Mouse (Mus musculus) c-Kit-positive CD71-positive TER-119-positive erythroid progenitor cells, embryonic 14.5 days (primary cell): ENCODE data around the gene Pi4k2a.
"Not testable (repeated sequence)": the region's sequence is repeated elsewhere in the genome, so short reads cannot be mapped to it uniquely, and the experiment has no call there.

Experiments used
- DNase-seq: peaks from one replicate; pipeline ENCODE4 v3.0.0-alpha.2; 2013; ENCODE audit warnings: low spot score

The Pi4k2a gene

DNA sequence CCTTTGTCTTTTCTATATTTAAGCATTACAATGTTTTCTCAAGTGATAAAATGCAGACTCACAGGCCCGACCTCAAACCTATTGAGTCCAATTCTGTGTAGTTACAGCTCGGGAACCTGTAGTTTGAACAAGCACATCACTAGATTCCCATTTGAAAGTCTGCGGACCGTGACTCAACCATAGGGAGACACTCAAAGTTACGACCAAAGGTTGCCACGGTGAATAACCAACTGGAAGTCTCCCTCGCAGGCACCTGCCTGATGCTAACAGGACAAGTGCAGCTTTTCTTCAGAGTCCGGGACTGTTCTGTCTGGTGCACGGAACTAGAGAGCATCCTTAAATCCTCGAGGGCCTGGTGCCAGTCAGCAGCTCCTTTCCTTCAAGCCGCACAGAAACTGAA lies 9.8 kb upstream of the Pi4k2a start:
- DNase-seq = no peak

DNA sequence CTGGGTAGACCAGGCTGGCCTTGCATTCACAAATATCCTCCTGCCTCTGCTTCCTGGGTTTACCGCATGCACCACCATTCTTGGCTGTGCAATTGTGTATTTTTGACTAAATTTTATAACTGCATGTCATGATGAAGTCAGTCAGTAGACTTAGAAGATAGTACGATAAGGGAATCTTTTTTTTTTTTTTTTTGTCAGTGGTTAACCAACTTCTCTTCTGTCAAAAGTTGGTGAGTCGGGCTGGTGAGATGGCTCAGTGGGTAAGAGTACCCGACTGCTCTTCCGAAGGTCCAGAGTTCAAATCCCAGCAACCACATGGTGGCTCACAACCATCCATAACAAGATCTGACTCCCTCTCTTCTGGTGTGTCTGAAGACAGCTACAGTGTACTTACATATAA lies 8.7 kb upstream of the Pi4k2a start:
- DNase-seq = not testable (repeated sequence)

GRCm38 (mm10) chr19:42085690-42086089 lies 4.6 kb upstream of the Pi4k2a start:
- DNase-seq = no peak

DNA sequence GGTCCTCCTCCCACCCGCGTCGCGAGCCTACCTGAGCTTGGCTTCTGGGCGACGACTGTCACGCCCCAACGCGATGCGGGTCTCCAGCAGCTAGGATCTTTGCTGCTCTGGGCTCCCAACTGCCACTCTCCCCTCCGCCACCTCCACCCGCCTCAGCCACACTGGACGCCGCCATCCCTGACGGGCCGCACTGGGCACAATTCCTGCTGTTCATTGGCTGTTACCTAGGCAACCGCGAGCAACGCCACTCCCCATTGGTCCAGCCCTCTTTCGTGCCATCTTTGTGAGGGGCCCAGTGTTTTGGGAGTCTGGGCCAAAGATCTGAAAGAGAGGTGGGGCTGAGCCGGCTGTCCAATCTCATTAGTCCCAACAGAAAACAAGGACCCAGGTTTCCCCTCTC lies 4.1 kb upstream of the Pi4k2a start, which contains the start of gene Morn4:
Gene Morn4, minus strand, starts transcription at position 192 of the 400 bp plus-strand sequence.
- DNase-seq = peak; percentile 83

- DNase-seq = peak; percentile 39
These were observed 1.0 kb upstream of the Pi4k2a start for GRCm38 (mm10) chr19:42089103-42089747.

DNA sequence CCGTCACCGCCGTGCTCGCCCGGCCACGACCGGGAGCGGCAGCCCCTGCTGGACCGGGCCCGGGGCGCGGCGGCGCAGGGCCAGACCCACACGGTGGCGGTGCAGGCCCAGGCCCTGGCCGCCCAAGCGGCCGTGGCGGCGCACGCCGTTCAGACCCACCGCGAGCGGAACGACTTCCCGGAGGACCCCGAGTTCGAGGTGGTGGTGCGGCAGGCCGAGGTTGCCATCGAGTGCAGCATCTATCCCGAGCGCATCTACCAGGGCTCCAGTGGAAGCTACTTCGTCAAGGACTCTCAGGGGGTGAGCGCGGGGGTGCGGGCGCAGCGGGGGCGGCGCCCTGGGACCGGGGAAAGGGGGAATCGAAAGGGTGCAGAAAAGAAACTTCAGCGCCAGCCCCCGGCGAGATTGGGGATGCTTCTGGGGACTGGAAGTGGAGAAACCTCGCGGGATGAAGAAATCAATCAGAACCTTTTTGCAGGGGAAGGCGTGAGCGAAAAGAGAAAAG lies 419 bp downstream of the Pi4k2a start:
- peak; percentile 29 for DNase-seq

DNA sequence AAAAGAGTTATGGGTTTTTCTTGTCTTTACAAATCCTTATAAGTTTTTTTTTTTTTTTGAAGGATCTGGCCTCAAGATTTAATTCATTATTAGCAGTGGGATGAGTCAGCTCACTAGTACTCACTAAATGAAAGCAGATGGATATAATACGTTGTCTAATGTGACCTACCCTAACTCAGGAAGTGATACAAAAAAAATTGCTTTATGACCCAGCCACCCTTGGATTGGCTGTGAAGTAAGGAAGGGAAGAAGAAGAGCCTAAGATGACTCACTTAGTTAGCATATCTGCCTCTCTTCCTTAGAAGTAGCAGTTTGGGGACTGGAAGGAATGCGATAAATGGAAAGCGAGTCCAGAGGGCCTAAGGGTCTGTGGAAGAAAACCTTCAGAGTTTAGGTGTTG lies 9.1 kb downstream of the Pi4k2a start:
- no peak for DNase-seq

GRCm38 (mm10) chr19:42104681-42105080 lies 14.4 kb downstream of the Pi4k2a start:
- DNase-seq = no peak

DNA sequence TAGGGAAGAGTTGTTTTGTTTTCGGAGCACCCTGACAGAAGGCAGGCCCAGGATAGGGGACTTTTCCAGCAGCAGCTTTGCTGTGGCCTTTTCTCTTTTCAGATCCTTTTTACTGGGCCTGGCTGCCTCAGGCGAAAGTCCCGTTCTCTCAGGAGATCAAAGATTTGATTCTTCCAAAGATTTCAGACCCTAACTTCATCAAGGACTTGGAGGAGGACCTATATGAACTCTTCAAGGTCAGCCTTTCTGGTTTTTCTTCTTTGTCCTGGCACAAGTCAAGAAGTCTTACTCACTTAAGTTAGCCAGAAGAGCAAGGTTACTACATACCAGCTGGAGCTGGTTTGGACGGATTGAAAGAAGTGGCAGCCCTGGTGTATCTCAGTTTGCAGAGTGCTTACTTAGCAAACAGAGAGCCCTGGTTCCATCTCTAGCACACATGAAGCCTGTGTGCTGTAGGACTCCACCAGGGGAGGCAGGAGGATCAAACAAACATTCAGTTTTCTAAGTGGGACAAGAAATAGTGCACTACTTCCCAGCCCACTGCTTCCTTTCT lies 25.6 kb downstream of the Pi4k2a start:
- no peak for DNase-seq

DNA sequence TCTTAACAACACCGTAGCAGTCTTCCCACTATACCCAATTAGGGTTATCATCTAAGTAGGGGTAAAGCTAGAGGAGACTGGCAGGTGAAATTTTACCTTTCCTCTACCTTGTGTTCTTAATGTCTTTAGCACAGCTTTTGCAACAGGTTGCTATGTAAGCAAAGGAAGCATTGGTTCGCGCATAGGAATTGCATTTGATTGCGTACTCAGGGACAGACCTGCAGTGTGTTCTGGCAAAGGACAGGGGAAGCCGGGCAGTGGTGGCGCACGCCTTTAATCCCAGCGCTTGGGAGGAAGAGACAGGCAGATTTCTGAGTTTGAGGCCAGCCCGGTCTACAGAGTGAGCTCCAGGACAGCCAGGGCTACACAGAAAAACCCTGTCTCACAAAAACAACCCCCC lies 27.9 kb downstream of the Pi4k2a start:
- DNase-seq = no peak

DNA sequence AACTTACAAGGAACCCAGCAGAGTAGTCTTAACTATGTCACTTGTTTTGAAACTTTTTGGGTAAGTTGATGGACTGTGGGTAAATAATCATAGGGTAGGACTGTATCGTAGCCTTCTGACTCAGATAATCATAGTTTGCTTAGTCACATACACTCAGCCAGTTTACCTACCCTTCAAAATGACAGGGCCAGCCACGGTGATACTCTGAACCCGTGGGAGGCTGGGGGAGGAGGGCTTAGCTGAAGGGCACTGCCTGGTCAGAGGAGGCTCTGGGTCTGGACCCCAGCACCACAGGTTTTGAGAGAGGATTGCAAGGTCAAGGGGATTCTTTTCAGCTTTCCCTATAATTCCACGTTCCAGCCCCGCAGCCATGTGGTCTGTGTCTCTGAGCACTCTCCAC lies 28.3 kb downstream of the Pi4k2a start:
- DNase-seq = no peak

GRCm38 (mm10) chr19:42120451-42120850 lies 30.2 kb downstream of the Pi4k2a start:
- no peak for DNase-seq

DNA sequence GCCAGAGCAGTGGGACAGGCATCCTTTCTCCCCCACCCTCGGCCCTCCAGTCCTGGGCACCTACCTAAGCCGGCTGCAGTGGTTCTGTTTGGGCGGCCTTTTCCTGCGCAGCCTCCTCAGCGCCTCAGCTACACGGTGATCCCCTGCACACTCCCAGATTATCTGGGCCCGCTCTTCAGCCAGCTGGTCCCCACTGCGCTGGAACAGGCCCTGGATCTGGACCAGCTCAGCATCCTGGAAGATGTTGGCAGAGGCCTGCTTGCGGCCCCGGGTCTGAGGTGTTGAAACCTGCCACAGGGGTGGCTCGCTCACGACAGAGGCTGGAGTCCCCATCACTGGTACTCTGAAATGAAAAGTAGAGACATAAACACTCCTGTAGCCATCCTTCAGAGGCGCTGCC lies 34.4 kb downstream of the Pi4k2a start:
- no peak for DNase-seq

DNA sequence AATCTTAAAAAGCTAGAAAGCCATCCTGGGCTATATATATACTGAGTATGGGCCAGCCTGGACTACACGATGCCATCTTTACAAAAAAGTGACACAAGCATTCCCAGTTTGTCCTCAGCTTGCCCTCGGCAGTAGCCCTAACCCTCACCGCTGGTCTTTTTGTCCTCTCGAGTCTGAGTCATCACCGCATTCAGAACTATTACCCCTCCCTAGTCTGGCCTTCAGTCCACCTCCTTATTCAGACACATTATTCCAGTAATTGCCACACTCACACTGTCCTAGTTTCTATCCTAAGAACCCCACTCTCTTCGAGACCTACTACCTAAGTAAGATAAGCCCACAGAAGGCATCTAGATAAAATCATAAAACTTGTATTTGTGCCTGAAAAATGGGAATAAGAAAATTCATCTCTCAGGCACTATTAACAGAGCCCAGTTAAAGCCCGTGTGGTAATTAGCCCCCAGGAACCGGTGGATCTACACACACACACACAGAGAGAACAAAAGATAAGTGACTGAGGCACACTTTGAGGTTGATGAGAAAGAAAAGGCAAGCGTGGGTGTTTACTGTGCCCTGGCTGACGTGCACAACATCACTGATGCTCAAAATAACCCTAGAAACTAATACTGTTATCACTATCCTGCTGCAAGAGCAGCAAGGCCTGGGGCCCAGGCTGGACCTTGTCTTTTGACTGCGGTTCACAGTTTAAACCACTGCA lies 35.4 kb downstream of the Pi4k2a start:
- DNase-seq = no peak

GRCm38 (mm10) chr19:42126219-42126605 lies 35.9 kb downstream of the Pi4k2a start:
- no peak for DNase-seq

DNA sequence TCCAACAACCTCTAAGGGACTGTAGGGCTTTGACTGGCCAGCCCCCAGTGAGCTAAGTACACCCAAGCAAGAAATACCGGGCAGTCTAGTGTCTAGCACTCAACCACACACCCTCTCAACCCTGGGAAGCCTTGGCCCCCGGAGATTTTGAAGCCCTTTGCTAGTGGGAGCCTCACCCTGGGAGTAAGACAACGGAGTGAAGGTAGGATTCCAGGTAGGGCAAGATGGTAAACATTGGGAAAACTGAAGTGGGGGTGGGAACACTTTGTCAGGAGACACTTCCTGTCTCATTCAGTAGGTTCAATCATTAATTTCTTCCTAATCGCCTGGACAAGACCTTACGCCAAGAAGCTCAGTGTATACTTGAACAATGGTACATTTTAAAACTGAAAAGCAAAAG lies 36.8 kb downstream of the Pi4k2a start:
- no peak for DNase-seq

DNA sequence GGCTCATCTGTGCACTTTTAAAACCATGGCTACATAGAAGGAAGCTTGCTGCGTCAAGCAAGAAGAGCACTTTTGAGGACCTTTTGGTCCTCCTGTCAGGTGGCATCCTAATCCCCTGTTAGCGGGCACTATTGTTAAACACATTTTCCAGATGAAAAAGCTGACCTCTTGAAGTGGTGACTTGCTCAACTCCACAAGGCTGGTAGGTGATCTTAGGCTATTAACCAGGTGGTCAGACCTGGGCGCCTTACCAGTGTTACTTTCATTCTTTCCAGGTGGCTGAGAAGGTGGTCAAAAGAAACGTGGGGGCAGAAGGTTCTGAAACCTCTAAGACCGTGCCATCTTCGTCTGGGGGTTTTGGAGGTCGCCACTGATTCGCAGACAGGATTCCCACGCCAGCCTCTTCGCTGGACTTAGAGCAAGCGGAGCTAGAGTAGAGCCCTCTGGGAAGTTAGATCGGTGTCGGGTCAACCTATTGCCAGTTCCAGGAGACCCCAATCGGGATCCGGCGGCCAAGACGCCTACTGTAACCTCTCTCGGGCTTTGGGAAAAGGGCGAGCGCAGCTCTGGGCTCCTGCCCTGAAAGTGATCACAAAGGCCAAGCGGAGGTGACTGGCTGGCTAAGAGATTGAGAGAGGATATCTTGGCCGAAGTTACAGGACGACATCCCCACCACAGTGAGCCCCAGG lies 37.9 kb downstream of the Pi4k2a start:
- no peak for DNase-seq

DNA sequence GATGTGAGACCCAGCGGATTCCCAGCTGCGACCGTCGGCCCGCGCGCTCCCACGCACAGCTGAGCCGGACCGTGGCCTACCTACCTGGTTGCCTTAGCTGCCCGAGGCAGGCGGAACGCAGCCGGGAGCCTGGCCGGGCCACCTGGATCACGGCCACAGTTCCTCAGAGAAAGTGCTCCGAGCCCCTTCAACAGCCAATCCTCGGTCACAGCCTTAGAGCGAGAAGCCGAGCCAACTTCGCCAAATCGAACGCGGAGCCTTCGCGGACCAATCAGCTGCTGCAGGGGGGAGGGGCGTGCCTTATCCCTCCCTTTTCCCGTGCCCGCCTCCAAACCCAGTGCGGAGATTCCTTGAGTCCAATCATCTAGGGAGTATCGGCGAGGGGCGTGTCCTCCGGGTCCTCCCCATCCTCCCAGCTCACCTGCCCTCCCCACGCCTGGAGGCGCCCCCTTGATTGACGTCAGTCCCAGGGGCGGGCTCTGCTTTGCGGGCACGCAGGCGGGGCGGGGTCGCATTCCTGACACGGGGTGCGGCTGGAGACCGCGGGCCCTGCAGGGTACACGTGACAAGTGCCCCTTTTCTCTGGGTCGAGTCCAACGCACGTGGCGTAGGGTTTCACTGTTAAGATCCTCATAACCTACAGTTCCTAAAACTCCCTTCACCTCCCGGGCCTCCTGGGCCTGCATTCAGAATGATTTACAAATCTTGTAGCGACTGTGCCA lies 38.7 kb downstream of the Pi4k2a start, which contains the start of gene Avpi1:
Gene Avpi1, minus strand, starts transcription at position 273 of the 722 bp plus-strand sequence.
- DNase-seq = peak; percentile 92

- DNase-seq = no peak
These were observed 39.4 kb downstream of the Pi4k2a start for GRCm38 (mm10) chr19:42129509-42130293.

- no peak for DNase-seq
These were observed 40.0 kb downstream of the Pi4k2a start for GRCm38 (mm10) chr19:42130294-42130606.

- DNase-seq = no peak
These were observed 40.8 kb downstream of the Pi4k2a start for GRCm38 (mm10) chr19:42131101-42131500.
